ENCODE assay signal across 21 mouse cellular contexts in the genomic region with DNA sequence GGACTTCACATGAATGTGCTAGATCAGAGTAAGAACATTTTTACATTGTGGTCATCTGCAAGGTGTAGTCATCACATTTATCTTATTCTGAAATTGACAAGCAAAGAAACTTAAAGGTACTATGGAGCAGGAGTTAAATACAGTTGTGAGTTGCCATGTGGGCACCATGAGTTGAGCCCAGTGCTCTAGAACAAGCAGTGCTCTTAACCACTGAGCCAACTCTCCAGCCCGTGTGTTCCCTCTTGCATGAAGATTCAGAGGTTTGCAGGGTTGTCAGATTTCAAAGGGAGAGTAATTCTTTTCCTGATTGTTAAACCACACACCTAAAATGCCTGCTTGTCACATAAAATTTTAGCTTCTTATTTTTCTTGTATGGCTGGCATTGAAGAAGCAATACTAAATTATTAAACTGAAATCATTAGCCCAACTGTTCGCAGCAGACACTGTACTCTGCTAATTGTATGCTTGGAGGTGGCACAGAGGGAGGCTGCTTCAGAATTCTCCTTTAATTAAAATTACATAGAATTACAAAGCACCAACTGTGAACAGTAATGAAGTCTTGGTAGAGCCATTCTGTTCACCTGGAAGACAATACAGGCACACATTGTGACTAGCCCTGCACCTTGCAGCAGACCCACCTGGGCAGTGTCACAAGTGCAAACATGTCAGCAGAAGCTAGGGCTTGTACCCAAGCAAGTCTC.
DNase-seq lines count a peak whose midpoint lies in the region; ATAC-seq lines count a peak whose summit lies in the region.
"Had no signal": no experiment of that assay in that cellular context is flagged by ENCODE, and none has a peak within 500 bp of the region (broad histone marks: within the 10 kb centered on the region; RNA-seq: fewer than 3 reads in every experiment).

No protein-coding gene starts in this region.

- H3K27ac ChIP-seq in forebrain, embryonic 12.5 days, result 0 out of 2 replicates have a peak overlapping the region, but pooled peaks have one; percentile 47
- no peak overlapping the region for H3K27ac ChIP-seq in forebrain, embryonic 16.5 days (ENCODE audit: low read length)
- H3K27ac ChIP-seq in midbrain, embryonic 14.5 days (replicated peaks; ENCODE audit: low read depth, low read length), result no peak overlapping the region
- no peak overlapping the region for H3K27ac ChIP-seq in midbrain, embryonic 11.5 days (ENCODE audit: low read depth, low read length)
- H3K27ac ChIP-seq in neural tube, embryonic 15.5 days (replicated peaks), result no peak overlapping the region
- H3K27ac ChIP-seq: embryonic facial prominence, embryonic 13.5 days; heart, embryonic 13.5 days; intestine, embryonic 15.5 days; liver, embryonic 12.5 days had no signal

- H3K36me3 ChIP-seq in forebrain, embryonic 12.5 days (replicated peaks), result no peaks in the 10 kb centered on the region
- no peaks in the 10 kb centered on the region for H3K36me3 ChIP-seq in forebrain, embryonic 16.5 days (ENCODE audit: control insufficient read depth, insufficient read depth)
- H3K36me3 ChIP-seq in midbrain, embryonic 14.5 days (ENCODE audit: control insufficient read depth, insufficient read depth, low read length), result no peaks in the 10 kb centered on the region
- no peaks in the 10 kb centered on the region for H3K36me3 ChIP-seq in midbrain, embryonic 11.5 days (ENCODE audit: control insufficient read depth, insufficient read depth, low read length)
- no peaks in the 10 kb centered on the region for H3K36me3 ChIP-seq in neural tube, embryonic 15.5 days
- H3K36me3 ChIP-seq: embryonic facial prominence, embryonic 13.5 days; heart, embryonic 13.5 days; intestine, embryonic 15.5 days; liver, embryonic 12.5 days had no signal

- ATAC-seq in forebrain, embryonic 12.5 days (ENCODE audit: low FRiP score), result 0 out of 2 replicates have a peak, but pooled peaks have one; percentile 39
- no peak for ATAC-seq in forebrain, embryonic 16.5 days
- no peak; the same call in 1 of the 2 replicates for ATAC-seq in midbrain, embryonic 14.5 days (ENCODE audit: low FRiP score, low TSS enrichment)
- no peak for ATAC-seq in midbrain, embryonic 11.5 days (ENCODE audit: low FRiP score)
- ATAC-seq in neural tube, embryonic 15.5 days (ENCODE audit: low FRiP score), result peak; percentile 73
- ATAC-seq: intestine, embryonic 15.5 days; liver, embryonic 12.5 days had no signal

- no peaks in the 10 kb centered on the region for H3K9me3 ChIP-seq in forebrain, embryonic 12.5 days
- no peaks in the 10 kb centered on the region for H3K9me3 ChIP-seq in forebrain, embryonic 16.5 days (ENCODE audit: control insufficient read depth, low read length)
- H3K9me3 ChIP-seq in midbrain, embryonic 14.5 days (ENCODE audit: control insufficient read depth, low read length), result no peaks in the 10 kb centered on the region
- no peaks in the 10 kb centered on the region for H3K9me3 ChIP-seq in midbrain, embryonic 11.5 days (ENCODE audit: control insufficient read depth, low read length)
- no peaks in the 10 kb centered on the region for H3K9me3 ChIP-seq in neural tube, embryonic 15.5 days (replicated peaks)
- H3K9me3 ChIP-seq: embryonic facial prominence, embryonic 13.5 days; heart, embryonic 13.5 days; intestine, embryonic 15.5 days; liver, embryonic 12.5 days had no signal

- H3K27me3 ChIP-seq in forebrain, embryonic 12.5 days, result no peaks in the 10 kb centered on the region
- no peaks in the 10 kb centered on the region for H3K27me3 ChIP-seq in forebrain, embryonic 16.5 days (replicated peaks; ENCODE audit: control insufficient read depth, insufficient read depth, low read length)
- no peaks in the 10 kb centered on the region for H3K27me3 ChIP-seq in midbrain, embryonic 14.5 days (ENCODE audit: control insufficient read depth, insufficient read depth, low read length)
- H3K27me3 ChIP-seq in midbrain, embryonic 11.5 days (ENCODE audit: control insufficient read depth, insufficient read depth, low read length), result no peaks in the 10 kb centered on the region
- no peaks in the 10 kb centered on the region for H3K27me3 ChIP-seq in neural tube, embryonic 15.5 days (replicated peaks)
- H3K27me3 ChIP-seq: embryonic facial prominence, embryonic 13.5 days; heart, embryonic 13.5 days; intestine, embryonic 15.5 days; liver, embryonic 12.5 days had no signal

- no peak overlapping the region for H3K4me2 ChIP-seq in forebrain, embryonic 12.5 days
- H3K4me2 ChIP-seq in forebrain, embryonic 16.5 days (ENCODE audit: low read length), result no peak overlapping the region
- H3K4me2 ChIP-seq in midbrain, embryonic 14.5 days (ENCODE audit: low read length), result no peak overlapping the region
- H3K4me2 ChIP-seq in midbrain, embryonic 11.5 days, result no peak overlapping the region
- no peak overlapping the region for H3K4me2 ChIP-seq in neural tube, embryonic 15.5 days
- H3K4me2 ChIP-seq: embryonic facial prominence, embryonic 13.5 days; heart, embryonic 13.5 days; intestine, embryonic 15.5 days; liver, embryonic 12.5 days had no signal

- H3K4me3 ChIP-seq in forebrain, embryonic 12.5 days (replicated peaks), result no peak overlapping the region
- H3K4me3 ChIP-seq in forebrain, embryonic 16.5 days (replicated peaks; ENCODE audit: low read length), result no peak overlapping the region
- no peak overlapping the region for H3K4me3 ChIP-seq in midbrain, embryonic 14.5 days (replicated peaks; ENCODE audit: low read depth, low read length)
- no peak overlapping the region for H3K4me3 ChIP-seq in midbrain, embryonic 11.5 days (ENCODE audit: low read depth, low read length)
- no peak overlapping the region for H3K4me3 ChIP-seq in neural tube, embryonic 15.5 days (replicated peaks)
- H3K4me3 ChIP-seq: embryonic facial prominence, embryonic 13.5 days; heart, embryonic 13.5 days; intestine, embryonic 15.5 days; liver, embryonic 12.5 days had no signal

- H3K4me1 ChIP-seq in forebrain, embryonic 12.5 days, result no peaks in the 10 kb centered on the region
- peaks cover 2% of the 10 kb centered on the region; the same call in 1 of the 2 replicates for H3K4me1 ChIP-seq in forebrain, embryonic 16.5 days (replicated peaks; ENCODE audit: control insufficient read depth, insufficient read depth, low read length)
- no peaks in the 10 kb centered on the region for H3K4me1 ChIP-seq in midbrain, embryonic 14.5 days (ENCODE audit: control insufficient read depth, insufficient read depth, low read length)
- no peaks in the 10 kb centered on the region for H3K4me1 ChIP-seq in midbrain, embryonic 11.5 days (ENCODE audit: control insufficient read depth, insufficient read depth, low read length)
- no peaks in the 10 kb centered on the region for H3K4me1 ChIP-seq in neural tube, embryonic 15.5 days
- H3K4me1 ChIP-seq: embryonic facial prominence, embryonic 13.5 days; heart, embryonic 13.5 days; intestine, embryonic 15.5 days; liver, embryonic 12.5 days had no signal

- 47% methylated on average over 2 of the region's 2 CpGs for WGBS in forebrain, embryonic 12.5 days
- WGBS in forebrain, embryonic 16.5 days, result 34% methylated on average over 2 of the region's 2 CpGs
- WGBS in midbrain, embryonic 14.5 days, result 55% methylated on average over 2 of the region's 2 CpGs
- 90% methylated on average over 2 of the region's 2 CpGs for WGBS in midbrain, embryonic 11.5 days
- WGBS in neural tube, embryonic 15.5 days, result 47% methylated on average over 2 of the region's 2 CpGs

- no peak overlapping the region for H3K9ac ChIP-seq in forebrain, embryonic 12.5 days
- no peak overlapping the region for H3K9ac ChIP-seq in forebrain, embryonic 16.5 days (replicated peaks; ENCODE audit: low read depth, low read length)
- H3K9ac ChIP-seq in midbrain, embryonic 14.5 days (replicated peaks; ENCODE audit: low read length), result no peak overlapping the region
- H3K9ac ChIP-seq in midbrain, embryonic 11.5 days (ENCODE audit: low read length), result no peak overlapping the region
- no peak overlapping the region for H3K9ac ChIP-seq in neural tube, embryonic 15.5 days (replicated peaks)
- H3K9ac ChIP-seq: embryonic facial prominence, embryonic 13.5 days; heart, embryonic 13.5 days; intestine, embryonic 15.5 days; liver, embryonic 12.5 days had no signal

- DNase-seq in midbrain, embryonic 14.5 days, result peak; percentile 31
- DNase-seq in midbrain, embryonic 11.5 days (ENCODE audit: low spot score, missing footprints), result no peak
- peak; percentile 56 for DNase-seq in cerebellum, adult 9-11 months
- DNase-seq in left cerebral cortex, postnatal 10 days (ENCODE audit: extremely low spot score in 1 of 2, low spot score in 2 of 2), result no peak
- DNase-seq in urinary bladder, adult 18-20 months (ENCODE audit: low spot score in 2 of 2), result no peak
- DNase-seq: adrenal gland, adult 2 months; B cell, adult 2 months; heart, adult 11 months; kidney, adult 9 months; kidney, postnatal 36 days; lung, adult 2 months; lung, postnatal 36 days; right cerebral cortex, adult 18-20 months; thymus, postnatal 14 days had no signal

- intact Hi-C loops in left cerebral cortex, postnatal 10 days (cut with DNase I), result no loop called here

Comparison
In these comparisons a context has a peak if more than half of its experiments do, and no peak if none do; other contexts are left out.
1. ATAC-seq: peak in forebrain, embryonic 12.5 days (single experiment) and neural tube, embryonic 15.5 days (single experiment); none in forebrain, embryonic 16.5 days (single experiment), midbrain, embryonic 14.5 days (single experiment) and midbrain, embryonic 11.5 days (single experiment).
2. DNase-seq: peak in midbrain, embryonic 14.5 days (single experiment) and cerebellum, adult 9-11 months (single experiment); none in midbrain, embryonic 11.5 days (single experiment), left cerebral cortex, postnatal 10 days (0 of 2) and urinary bladder, adult 18-20 months (0 of 2).